Mouse (Mus musculus): Measurements from ENCODE around the gene Fbxw5. TPM values are rescaled to one million over a fixed set of nuclear protein-coding genes. Genes with fewer than 3 reads are reported as not detected.

The Fbxw5 gene
- polyA plus RNA-seq, 1 experiment: 59.4 TPM

Other genes with a start within 250 kb of the Fbxw5 start
- 31.9 and 33.4 TPM in 2 replicates for gene Tmem203, start 245.3 kb upstream of the Fbxw5 start, polyA plus RNA-seq (2012; rRNA removed)
- gene Tprn, start 238.1 kb upstream of the Fbxw5 start, polyA plus RNA-seq (2012; rRNA removed): 91.0 and 96.9 TPM in 2 replicates
- 74.5 and 75.9 TPM in 2 replicates for gene Ssna1, start 228.3 kb upstream of the Fbxw5 start, polyA plus RNA-seq (2012; rRNA removed)
- 103 TPM in 2 replicates for gene Anapc2, start 228.3 kb upstream of the Fbxw5 start, polyA plus RNA-seq (2012; rRNA removed)
- gene Tmem210, start 212.6 kb upstream of the Fbxw5 start, polyA plus RNA-seq (2012; rRNA removed): not detected in 2 replicates
- gene Lrrc26, start 210.8 kb upstream of the Fbxw5 start, polyA plus RNA-seq (2012; rRNA removed): 0.20 and 0.21 TPM in 2 replicates
- 282 and 290 TPM in 2 replicates for gene Grin1, start 181.6 kb upstream of the Fbxw5 start, polyA plus RNA-seq (2012; rRNA removed)
- gene Man1b1, start 168.4 kb upstream of the Fbxw5 start, polyA plus RNA-seq (2012; rRNA removed): 33.2 and 34.1 TPM in 2 replicates
- gene Dpp7, start 144.4 kb upstream of the Fbxw5 start, polyA plus RNA-seq (2012; rRNA removed): 63.1 and 71.2 TPM in 2 replicates
- gene Uap1l1, start 135.1 kb upstream of the Fbxw5 start, polyA plus RNA-seq (2012; rRNA removed): 19.0 and 22.1 TPM in 2 replicates
- gene Sapcd2, start 128.4 kb upstream of the Fbxw5 start, polyA plus RNA-seq (2012; rRNA removed): 4.4 and 4.7 TPM in 2 replicates
- 12.3 and 12.5 TPM in 2 replicates for gene Entpd2, start 104.9 kb upstream of the Fbxw5 start, polyA plus RNA-seq (2012; rRNA removed)
- 502 and 505 TPM in 2 replicates for gene Npdc1, start 101.4 kb upstream of the Fbxw5 start, polyA plus RNA-seq (2012; rRNA removed)
- gene Fut7, start 77.5 kb upstream of the Fbxw5 start, polyA plus RNA-seq (2012; rRNA removed): 0.51 and 0.71 TPM in 2 replicates
- 285 and 294 TPM in 2 replicates for gene Abca2, start 72.0 kb upstream of the Fbxw5 start, polyA plus RNA-seq (2012; rRNA removed)
- 0.84 and 2.8 TPM in 2 replicates for gene Clic3, start 43.9 kb upstream of the Fbxw5 start, polyA plus RNA-seq (2012; rRNA removed)
- gene Paxx, start 39.7 kb upstream of the Fbxw5 start, polyA plus RNA-seq (2012; rRNA removed): 196 and 230 TPM in 2 replicates
- 2,130 and 2,485 TPM in 2 replicates for gene Ptgds, start 30.7 kb upstream of the Fbxw5 start, polyA plus RNA-seq (2012; rRNA removed)
- gene Lcn12, start 6.8 kb upstream of the Fbxw5 start, polyA plus RNA-seq (2012; rRNA removed): not detected in 2 replicates
- 3.6 and 4.2 TPM in 2 replicates for gene C8g, start 969 bp downstream of the Fbxw5 start, polyA plus RNA-seq (2012; rRNA removed)
- 12.3 and 12.5 TPM in 2 replicates for gene Traf2, start 46.2 kb downstream of the Fbxw5 start, polyA plus RNA-seq (2012; rRNA removed)
- 345 and 350 TPM in 2 replicates for gene Edf1, start 57.1 kb downstream of the Fbxw5 start, polyA plus RNA-seq (2012; rRNA removed)
- 3.0 and 4.4 TPM in 2 replicates for gene Mamdc4, start 74.1 kb downstream of the Fbxw5 start, polyA plus RNA-seq (2012; rRNA removed)
- 176 and 186 TPM in 2 replicates for gene Phpt1, start 74.5 kb downstream of the Fbxw5 start, polyA plus RNA-seq (2012; rRNA removed)
- gene Ajm1, start 81.0 kb downstream of the Fbxw5 start, polyA plus RNA-seq (2012; rRNA removed): 257 and 312 TPM in 2 replicates
- 161 and 172 TPM in 2 replicates for gene Rabl6, start 107.8 kb downstream of the Fbxw5 start, polyA plus RNA-seq (2012; rRNA removed)
- gene Ccdc183, start 116.9 kb downstream of the Fbxw5 start, polyA plus RNA-seq (2012; rRNA removed): 0.05 TPM in 1 of 2 replicates, not detected in the other
- 79.7 and 85.7 TPM in 2 replicates for gene Tmem141, start 121.3 kb downstream of the Fbxw5 start, polyA plus RNA-seq (2012; rRNA removed)
- 0.31 and 0.35 TPM in 2 replicates for gene Fcna, start 127.3 kb downstream of the Fbxw5 start, polyA plus RNA-seq (2012; rRNA removed)
- not detected in 2 replicates for gene Lcn8, start 152.4 kb downstream of the Fbxw5 start, polyA plus RNA-seq (2012; rRNA removed)
- not detected in 2 replicates for gene Lcn5, start 157.2 kb downstream of the Fbxw5 start, polyA plus RNA-seq (2012; rRNA removed)
- gene Lcn6, start 176.0 kb downstream of the Fbxw5 start, polyA plus RNA-seq (2012; rRNA removed): not detected in 2 replicates
- gene Lcn10, start 182.0 kb downstream of the Fbxw5 start, polyA plus RNA-seq (2012; rRNA removed): not detected in 2 replicates
- gene Obp2a, start 199.3 kb downstream of the Fbxw5 start, polyA plus RNA-seq (2012; rRNA removed): not detected in 2 replicates
- gene Bmyc, start 206.0 kb downstream of the Fbxw5 start, polyA plus RNA-seq (2012; rRNA removed): 99.5 and 101 TPM in 2 replicates
- not detected in 2 replicates for gene Obp2b, start 236.3 kb downstream of the Fbxw5 start, polyA plus RNA-seq (2012; rRNA removed)

Data from cerebellum, adult 2 months (tissue).